Comparison of ENCODE assay signal across 11 mouse cellular contexts in genomic region chr7:128689347-128689746, GRCm38 (mm10). TPM values are rescaled to one million over a fixed set of nuclear protein-coding genes. Genes with fewer than 3 reads are reported as not detected.
DNase-seq lines count a peak whose midpoint lies in the region; ATAC-seq and TF ChIP-seq lines count a peak whose summit lies in the region.
"Had no signal": no experiment of that assay in that cellular context is flagged by ENCODE, and none has a peak within 500 bp of the region (broad histone marks: within the 10 kb centered on the region; RNA-seq: fewer than 3 reads in every experiment).

No protein-coding gene starts in this region.

- H3K27ac ChIP-seq in layer of hippocampus, adult 2 months: peak overlapping the region; percentile 83
- peak overlapping the region; percentile 75 for H3K27ac ChIP-seq in forebrain, embryonic 12.5 days
- H3K27ac ChIP-seq in midbrain, embryonic 10.5 days (replicated peaks): no peak overlapping the region

- ATAC-seq in forebrain, embryonic 12.5 days (ENCODE audit: low FRiP score): no peak
- ATAC-seq in erythroid progenitor cell, adult 5-6 weeks (replicated peaks; ENCODE audit: low FRiP score, poor library complexity, severe bottlenecking): no peak

- no peak for DNase-seq in layer of hippocampus, adult 2 months (ENCODE audit: low spot score in 2 of 2)
- no peak for DNase-seq in layer of hippocampus, adult 9-10 months (ENCODE audit: low spot score)
- DNase-seq in midbrain, embryonic 10.5 days (ENCODE audit: low spot score): no peak
- peak; percentile 22 for DNase-seq in retina, postnatal 1 day
- DNase-seq in spleen, adult 12 weeks (ENCODE audit: low spot score): no peak
- no peak for DNase-seq in thymus, adult 18-20 months
- DNase-seq: lung, postnatal 10 days; spleen, adult 18-20 months; thymus, adult 2 months had no signal

- H3K9me3 ChIP-seq in forebrain, embryonic 12.5 days: peaks cover 17% of the 10 kb centered on the region
- peaks cover 22% of the 10 kb centered on the region for H3K9me3 ChIP-seq in midbrain, embryonic 10.5 days (replicated peaks)

- WGBS in forebrain, embryonic 12.5 days: 63% methylated on average over 8 of the region's 8 CpGs
- WGBS in midbrain, embryonic 10.5 days: 73% methylated on average over 8 of the region's 8 CpGs

- peak overlapping the region; percentile 51 for H3K4me2 ChIP-seq in forebrain, embryonic 12.5 days

- peak overlapping the region; percentile 50 for H3K9ac ChIP-seq in forebrain, embryonic 12.5 days

- no peaks in the 10 kb centered on the region for H3K27me3 ChIP-seq in forebrain, embryonic 12.5 days
- H3K27me3 ChIP-seq in midbrain, embryonic 10.5 days (ENCODE audit: low read depth, poor library complexity, severe bottlenecking): no peaks in the 10 kb centered on the region

- peaks cover 62% of the 10 kb centered on the region for H3K36me3 ChIP-seq in forebrain, embryonic 12.5 days (replicated peaks)
- peaks cover 69% of the 10 kb centered on the region for H3K36me3 ChIP-seq in midbrain, embryonic 10.5 days

- peaks cover 17% of the 10 kb centered on the region for H3K4me1 ChIP-seq in forebrain, embryonic 12.5 days
- peaks cover 15% of the 10 kb centered on the region for H3K4me1 ChIP-seq in midbrain, embryonic 10.5 days

- TF ChIP-seq CTCF in layer of hippocampus, adult 2 months (conservative IDR thresholded peaks at IDR 0.05): no peak

- peak overlapping the region; percentile 58 for H3K4me3 ChIP-seq in layer of hippocampus, adult 2 months
- peak overlapping the region; percentile 47 for H3K4me3 ChIP-seq in forebrain, embryonic 12.5 days (replicated peaks)
- peak overlapping the region; percentile 56 for H3K4me3 ChIP-seq in midbrain, embryonic 10.5 days

RNA-seq across cellular contexts. Expression of gene Mcmbp, which starts 50.9 kb away (rescaled TPM):
- 10 to 100 TPM; 25.0 to 31.2 TPM for total RNA-seq in layer of hippocampus, adult 2 months (2021)
- 73.3 and 83.0 TPM in 2 replicates for polyA plus RNA-seq in forebrain, embryonic 12.5 days (2016; fragmentation: Nextera tagmentation; extraction: Ambion mirVana)
- 79.8 and 81.0 TPM in 2 replicates for polyA plus RNA-seq in midbrain, embryonic 10.5 days (2016; fragmentation: Nextera tagmentation; extraction: Ambion mirVana)
- 23.8 and 50.7 TPM in 2 replicates for total RNA-seq in erythroid progenitor cell, adult 5-6 weeks (2015; ENCODE audit: low replicate concordance)
- 11.9 and 15.3 TPM in 2 replicates for total RNA-seq in erythroid progenitor cell, adult 5-6 weeks (2017; ENCODE audit: low replicate concordance)

RNA-seq across cellular contexts. Expression of gene Sec23ip, which starts 55.4 kb away (rescaled TPM):
- 10 to 100 TPM; 46.9 to 59.3 TPM for total RNA-seq in layer of hippocampus, adult 2 months (2021)
- 43.1 and 45.7 TPM in 2 replicates for polyA plus RNA-seq in forebrain, embryonic 12.5 days (2016; fragmentation: Nextera tagmentation; extraction: Ambion mirVana)
- polyA plus RNA-seq in midbrain, embryonic 10.5 days (2016; fragmentation: Nextera tagmentation; extraction: Ambion mirVana): 40.7 and 45.3 TPM in 2 replicates
- total RNA-seq in erythroid progenitor cell, adult 5-6 weeks (2015; ENCODE audit: low replicate concordance): 15.5 and 38.6 TPM in 2 replicates
- 23.8 and 26.3 TPM in 2 replicates for total RNA-seq in erythroid progenitor cell, adult 5-6 weeks (2017; ENCODE audit: low replicate concordance)
